Mouse (Mus musculus): ENCODE data around the gene Gm49027. TPM values are rescaled to one million over a fixed set of nuclear protein-coding genes. Genes with fewer than 3 reads are reported as not detected.

Gene Gm49027
- total and polyA plus RNA-seq, 3 experiments, result 0.38 TPM; not detected in 2

DNA sequence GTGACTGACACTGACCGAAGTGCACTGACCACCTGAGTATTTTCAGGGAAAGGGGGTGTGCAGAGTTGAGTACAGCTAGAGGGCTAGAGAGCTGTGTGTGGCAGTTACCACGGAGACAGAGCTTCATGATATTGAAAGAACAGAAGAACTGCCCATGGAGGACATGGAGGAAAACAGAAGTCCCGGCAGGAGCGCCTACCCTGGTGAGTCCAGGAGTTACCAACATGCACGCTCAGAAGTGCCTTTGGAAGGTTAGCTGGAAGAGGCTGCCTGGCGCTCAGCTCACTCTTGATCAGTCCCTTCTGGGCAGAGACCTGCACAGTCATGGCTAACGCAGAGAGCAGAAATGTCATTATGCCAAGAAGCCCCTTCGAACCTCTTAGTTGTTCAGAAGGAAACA lies 4.8 kb upstream of the Gm49027 start:
- Histone ChIP-seq H3K4me3 (replicated peaks in 1 of 3; ENCODE audit: low read depth in 2 of 3, low read length in 2 of 3, poor library complexity in 1 of 3) (no peak overlapping the region), H3K36me3 (replicated peaks in 1 of 2; ENCODE audit: control insufficient read depth in 1 of 2, insufficient read depth in 1 of 2, low read length in 1 of 2) (peaks cover 59 to 97% of the 10 kb centered on the region in 2 experiments), H3K4me2 (ENCODE audit: insufficient read depth, low read depth, poor library complexity, severe bottlenecking) (no peak overlapping the region), H3K9ac (ENCODE audit: insufficient read depth, low read depth) (no peak overlapping the region), H3K9me3 (replicated peaks; ENCODE audit: low read length) (no peaks in the 10 kb centered on the region), H3K79me2 (replicated peaks; ENCODE audit: control insufficient read depth, extremely low read depth, insufficient read depth, poor library complexity, severe bottlenecking) (no peaks in the 10 kb centered on the region), H3K27me3 (replicated peaks) (no peaks in the 10 kb centered on the region), H3K27ac (ENCODE audit: insufficient read depth, low read depth) (no peak overlapping the region), H3K4me1 (ENCODE audit: control insufficient read depth in 1 of 2, insufficient read depth in 2 of 2) (no peaks in the 10 kb centered on the region)
- in situ Hi-C loops (cut with MboI; ENCODE audit: low pct_ligation_motif_present, low pct_unique_long_range_greater_than_20kb, low sequenced_read_pairs) (no loop called here), dilution Hi-C loops (cut with MboI; ENCODE audit: extremely low pct_ligation_motif_present, extremely low pct_unique_long_range_greater_than_20kb, low sequenced_read_pairs) (no loop called here)
- TF ChIP-seq ELF1 (IDR thresholded peaks at IDR 0.05; ENCODE audit: low read depth, low read length) (no peak), ETS1 (conservative IDR thresholded peaks at IDR 0.05; ENCODE audit: low read depth, low read length) (no peak), NRF1 (IDR thresholded peaks at IDR 0.05; ENCODE audit: low read depth, low read length) (no peak), JUND (conservative IDR thresholded peaks at IDR 0.05; ENCODE audit: low read depth, low read length) (no peak), CTCF (conservative IDR thresholded peaks at IDR 0.05 in 1 of 2, IDR thresholded peaks at IDR 0.05 in 1 of 2; ENCODE audit: low read depth in 2 of 2, low read length in 2 of 2) (no peak), NELFE (IDR thresholded peaks at IDR 0.05; ENCODE audit: low read depth, low read length) (no peak), MEF2A (IDR thresholded peaks at IDR 0.05; ENCODE audit: borderline replicate concordance, low read depth, low read length) (no peak), ZC3H11A (IDR thresholded peaks at IDR 0.05; ENCODE audit: low read depth, low read length) (no peak), SMC3 (IDR thresholded peaks at IDR 0.05; ENCODE audit: low read depth, low read length) (no peak), RCOR1 (conservative IDR thresholded peaks at IDR 0.05; ENCODE audit: low read depth, low read length) (no peak)
- DNase-seq (ENCODE audit: extremely low read depth), result no peak

DNA sequence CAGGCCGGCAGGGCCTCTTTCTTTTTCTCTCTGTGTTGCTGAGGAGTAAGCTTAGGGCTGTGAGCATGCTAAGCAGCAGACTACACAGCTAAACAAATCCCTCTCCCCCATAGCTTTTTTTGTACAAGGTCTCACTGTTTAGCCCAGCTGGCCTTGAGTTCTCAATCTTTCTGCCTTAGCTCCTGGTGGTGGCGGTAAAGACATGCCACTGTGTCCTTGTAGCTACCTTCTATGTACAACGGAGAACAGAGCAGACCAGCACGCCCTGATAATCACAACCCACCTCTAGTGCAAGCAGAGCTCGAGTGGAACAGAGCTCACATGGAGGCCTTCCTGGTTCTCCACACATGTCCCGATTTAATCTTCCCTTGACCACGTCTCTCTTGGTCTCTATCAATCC lies 3.4 kb upstream of the Gm49027 start:
- H3K9ac ChIP-seq (ENCODE audit: insufficient read depth, low read depth), result no peak overlapping the region
- in situ Hi-C loops (cut with MboI; ENCODE audit: low pct_ligation_motif_present, low pct_unique_long_range_greater_than_20kb, low sequenced_read_pairs) (no loop called here), dilution Hi-C loops (cut with MboI; ENCODE audit: extremely low pct_ligation_motif_present, extremely low pct_unique_long_range_greater_than_20kb, low sequenced_read_pairs) (no loop called here)
- H3K4me1 ChIP-seq (ENCODE audit: control insufficient read depth in 1 of 2, insufficient read depth in 2 of 2), result peaks cover 3 to 5% of the 10 kb centered on the region in 2 experiments
- H3K9me3 ChIP-seq (replicated peaks; ENCODE audit: low read length), result no peaks in the 10 kb centered on the region
- no peak overlapping the region for H3K27ac ChIP-seq (ENCODE audit: insufficient read depth, low read depth)
- H3K27me3 ChIP-seq (replicated peaks), result no peaks in the 10 kb centered on the region
- no peak overlapping the region for H3K4me2 ChIP-seq (ENCODE audit: insufficient read depth, low read depth, poor library complexity, severe bottlenecking)
- no peak for DNase-seq (ENCODE audit: extremely low read depth)
- H3K4me3 ChIP-seq (replicated peaks in 1 of 3; ENCODE audit: low read depth in 2 of 3, low read length in 2 of 3, poor library complexity in 1 of 3), result no peak overlapping the region
- no peaks in the 10 kb centered on the region; the same call in 1 of the 2 replicates for H3K79me2 ChIP-seq (replicated peaks; ENCODE audit: control insufficient read depth, extremely low read depth, insufficient read depth, poor library complexity, severe bottlenecking)
- peaks cover 48 to 85% of the 10 kb centered on the region in 2 experiments for H3K36me3 ChIP-seq (replicated peaks in 1 of 2; ENCODE audit: control insufficient read depth in 1 of 2, insufficient read depth in 1 of 2, low read length in 1 of 2)
- TF ChIP-seq JUND (conservative IDR thresholded peaks at IDR 0.05; ENCODE audit: low read depth, low read length), result no peak
- no peak for TF ChIP-seq CTCF (conservative IDR thresholded peaks at IDR 0.05 in 1 of 2, IDR thresholded peaks at IDR 0.05 in 1 of 2; ENCODE audit: low read depth in 2 of 2, low read length in 2 of 2)
- TF ChIP-seq SIN3A (IDR thresholded peaks at IDR 0.05; ENCODE audit: low read length), result no peak
- no peak for TF ChIP-seq ZNF384 (IDR thresholded peaks at IDR 0.05; ENCODE audit: low read depth, low read length)
- no peak for TF ChIP-seq MAFK (IDR thresholded peaks at IDR 0.05; ENCODE audit: insufficient replicate concordance, low read length)
- TF ChIP-seq CHD1 (IDR thresholded peaks at IDR 0.05; ENCODE audit: low read depth, low read length), result no peak
- no peak for TF ChIP-seq TCF12 (IDR thresholded peaks at IDR 0.05; ENCODE audit: low read depth, low read length)
- no peak for TF ChIP-seq JUN (IDR thresholded peaks at IDR 0.05; ENCODE audit: insufficient read depth, low read depth, low read length)
- no peak for TF ChIP-seq IRF4 (IDR thresholded peaks at IDR 0.05; ENCODE audit: low read depth, low read length)
- TF ChIP-seq KAT2A (IDR thresholded peaks at IDR 0.05; ENCODE audit: insufficient replicate concordance, low read length), result no peak
- no peak for TF ChIP-seq ZKSCAN1 (IDR thresholded peaks at IDR 0.05; ENCODE audit: borderline replicate concordance, low read depth, low read length)
- no peak for TF ChIP-seq RCOR1 (conservative IDR thresholded peaks at IDR 0.05; ENCODE audit: low read depth, low read length)
- no peak for TF ChIP-seq TBP (conservative IDR thresholded peaks at IDR 0.05; ENCODE audit: low read depth, low read length)
- TF ChIP-seq EP300 (IDR thresholded peaks at IDR 0.05; ENCODE audit: low read length), result no peak
- no peak for TF ChIP-seq PAX5 (IDR thresholded peaks at IDR 0.05; ENCODE audit: low read length)
- no peak for TF ChIP-seq CHD2 (IDR thresholded peaks at IDR 0.05; ENCODE audit: low read length)
